10 mouse cellular contexts compared by ENCODE assay signal in the genomic region with DNA sequence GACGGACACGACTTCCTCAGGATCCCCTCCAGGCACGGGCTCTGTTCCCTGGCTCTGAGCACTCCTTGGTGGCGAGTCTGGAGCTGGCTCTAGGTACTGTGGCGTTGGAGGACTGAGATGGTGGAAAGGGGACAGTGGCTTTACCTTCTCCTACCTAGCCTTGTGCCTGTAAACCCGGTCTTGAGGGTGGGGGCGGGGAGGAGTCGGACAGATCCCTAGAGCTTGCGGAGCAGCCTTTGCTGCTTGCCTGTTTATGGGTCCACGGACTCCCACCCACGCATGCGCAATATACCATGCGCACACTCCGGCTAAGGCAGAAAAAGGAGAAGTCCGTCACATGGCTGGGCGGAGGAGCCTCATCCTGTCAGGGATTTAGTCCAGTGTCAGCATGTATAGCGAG. TPM values are rescaled to one million over a fixed set of nuclear protein-coding genes. Genes with fewer than 3 reads are reported as not detected.
DNase-seq lines count a peak whose midpoint lies in the region; ATAC-seq lines count a peak whose summit lies in the region.
"Had no signal": no experiment of that assay in that cellular context is flagged by ENCODE, and none has a peak within 500 bp of the region (broad histone marks: within the 10 kb centered on the region; RNA-seq: fewer than 3 reads in every experiment).

No protein-coding gene starts in this region.

- ATAC-seq in kidney, embryonic 15.5 days (replicated peaks; ENCODE audit: low FRiP score) = 0 out of 2 replicates have a peak, but pooled peaks have one; percentile 29
- no peak for ATAC-seq in midbrain, embryonic 13.5 days

- peaks cover 12% of the 10 kb centered on the region for H3K4me1 ChIP-seq in kidney, embryonic 15.5 days
- peaks cover 6% of the 10 kb centered on the region; the same call in 1 of the 2 replicates for H3K4me1 ChIP-seq in midbrain, embryonic 13.5 days (replicated peaks)
- H3K4me1 ChIP-seq: neural tube, embryonic 12.5 days had no signal

- no peaks in the 10 kb centered on the region for H3K9me3 ChIP-seq in kidney, embryonic 15.5 days (replicated peaks)
- H3K9me3 ChIP-seq in midbrain, embryonic 13.5 days = no peaks in the 10 kb centered on the region
- H3K9me3 ChIP-seq: neural tube, embryonic 12.5 days had no signal

- intact Hi-C loops in heart, postnatal 25 days (cut with DNase I) = loop anchor here (5.0 kb wide), 1 partner anchor 39 kb away; no protein-coding TSS in a partner anchor

- DNase-seq in kidney, adult 8-10 months = no peak
- DNase-seq in ZHBTc4 (ENCODE audit: low read depth, low spot score) = peak; percentile 77
- DNase-seq in heart, postnatal 25 days (ENCODE audit: low spot score) = peak; percentile 22
- peak; percentile 74 for DNase-seq in lung, postnatal 36 days
- no peak for DNase-seq in cerebellum, adult 18-20 months
- no peak for DNase-seq in thymus, postnatal 10 days (ENCODE audit: low spot score in 2 of 2)

- 62% methylated on average over 17 of the region's 17 CpGs for WGBS in kidney, embryonic 15.5 days
- 84% methylated on average over 17 of the region's 17 CpGs for WGBS in midbrain, embryonic 13.5 days

- no peak overlapping the region for H3K4me3 ChIP-seq in kidney, embryonic 15.5 days (replicated peaks)
- H3K4me3 ChIP-seq in midbrain, embryonic 13.5 days (replicated peaks) = no peak overlapping the region
- H3K4me3 ChIP-seq: neural tube, embryonic 12.5 days had no signal

- no peaks in the 10 kb centered on the region for H3K36me3 ChIP-seq in kidney, embryonic 15.5 days
- no peaks in the 10 kb centered on the region for H3K36me3 ChIP-seq in midbrain, embryonic 13.5 days
- H3K36me3 ChIP-seq: neural tube, embryonic 12.5 days had no signal

- H3K9ac ChIP-seq in kidney, embryonic 15.5 days = no peak overlapping the region
- no peak overlapping the region for H3K9ac ChIP-seq in midbrain, embryonic 13.5 days (replicated peaks)
- H3K9ac ChIP-seq: neural tube, embryonic 12.5 days had no signal

- H3K27me3 ChIP-seq in kidney, embryonic 15.5 days = no peaks in the 10 kb centered on the region
- H3K27me3 ChIP-seq in midbrain, embryonic 13.5 days = no peaks in the 10 kb centered on the region
- H3K27me3 ChIP-seq: neural tube, embryonic 12.5 days had no signal

- no peak overlapping the region for H3K4me2 ChIP-seq in kidney, embryonic 15.5 days
- no peak overlapping the region for H3K4me2 ChIP-seq in midbrain, embryonic 13.5 days (replicated peaks)
- H3K4me2 ChIP-seq: neural tube, embryonic 12.5 days had no signal

- H3K27ac ChIP-seq in kidney, embryonic 15.5 days = no peak overlapping the region
- H3K27ac ChIP-seq in midbrain, embryonic 13.5 days = no peak overlapping the region
- H3K27ac ChIP-seq: neural tube, embryonic 12.5 days had no signal

RNA-seq across cellular contexts. Expression of a gene that starts 13.9 kb away (rescaled TPM):
- polyA plus RNA-seq in kidney, embryonic 15.5 days (2015; fragmentation: Nextera tagmentation; extraction: Ambion mirVana) = 0.16 and 0.17 TPM in 2 replicates
- not detected for total RNA-seq in heart, postnatal 25 days (2021)
- polyA plus RNA-seq in midbrain, embryonic 13.5 days (2015; fragmentation: Nextera tagmentation; extraction: Ambion mirVana) = not detected in 2 replicates
- polyA plus RNA-seq: heart, postnatal 0 days had no signal

RNA-seq across cellular contexts. Expression of a gene that starts 42.1 kb away (rescaled TPM):
- 0.63 and 0.71 TPM in 2 replicates for polyA plus RNA-seq in kidney, embryonic 15.5 days (2015; fragmentation: Nextera tagmentation; extraction: Ambion mirVana)
- total RNA-seq in heart, postnatal 25 days (2021) = under 1 TPM; 0.34 to 0.47 TPM
- polyA plus RNA-seq in midbrain, embryonic 13.5 days (2015; fragmentation: Nextera tagmentation; extraction: Ambion mirVana) = 0.20 and 0.23 TPM in 2 replicates

Comparison
In these comparisons a context has a peak if more than half of its experiments do, and no peak if none do; other contexts are left out.
1. DNase-seq: peak in ZHBTc4 (single experiment), heart, postnatal 25 days (single experiment) and lung, postnatal 36 days (single experiment); none in kidney, adult 8-10 months (0 of 2), cerebellum, adult 18-20 months (0 of 2) and thymus, postnatal 10 days (0 of 2).